Mouse (Mus musculus) embryonic fibroblast, embryonic 13.5 days (primary cell): ENCODE measurements around the gene Fam168a.

Experiments
- CTCF ChIP-seq: IDR thresholded peaks from 2 replicates; pipeline ENCODE4 v1.5.1; 2011; ENCODE audit warnings: mild to moderate bottlenecking, control low read depth, low read length, moderate library complexity, borderline replicate concordance; ENCODE audit not compliant: insufficient read depth
- POLR2A ChIP-seq: IDR thresholded peaks from 2 replicates; pipeline ENCODE4 v1.6.1; 2011; ENCODE audit warnings: low read depth, mild to moderate bottlenecking, control low read depth, low read length, moderate library complexity

- TF ChIP-seq CTCF = no peak
- TF ChIP-seq POLR2A = no peak
Measured at GRCm38 (mm10) chr7:100780192-100780591, 73.8 kb downstream of the Fam168a start.
